Mouse (Mus musculus) testis, postnatal 10 days (tissue): ENCODE measurements around the gene Lce1b.
"Not testable (repeated sequence)": the region's sequence is repeated elsewhere in the genome, so short reads cannot be mapped to it uniquely, and the experiment has no call there.

ENCODE experiments used
- DNase-seq: peaks from one replicate; pipeline ENCODE4 v3.0.0; 2021; ENCODE audit warnings: low spot score

The Lce1b gene

DNA sequence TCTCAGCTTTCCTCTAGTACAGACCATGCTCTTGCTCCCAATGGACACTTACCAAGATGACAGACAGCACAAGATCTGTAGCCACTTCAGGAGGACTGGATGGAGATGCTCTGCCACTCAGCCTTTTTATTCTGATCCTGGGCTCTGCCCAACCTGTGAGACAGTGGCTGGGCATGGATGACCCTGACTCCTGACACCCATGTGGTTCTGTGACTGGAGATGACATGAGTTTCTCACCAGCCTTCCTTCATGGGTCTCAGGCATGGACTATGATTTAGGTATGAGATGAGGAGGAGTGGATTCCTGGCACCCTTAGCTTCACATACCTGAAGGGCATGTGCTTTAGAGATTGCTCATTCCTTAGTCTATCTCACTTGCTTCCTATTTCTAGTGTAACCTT, at the start of gene Lce1b:
TSS of gene Lce1b (minus strand) at position 101 of the 400 bp plus-strand sequence.
- no peak for DNase-seq

DNA sequence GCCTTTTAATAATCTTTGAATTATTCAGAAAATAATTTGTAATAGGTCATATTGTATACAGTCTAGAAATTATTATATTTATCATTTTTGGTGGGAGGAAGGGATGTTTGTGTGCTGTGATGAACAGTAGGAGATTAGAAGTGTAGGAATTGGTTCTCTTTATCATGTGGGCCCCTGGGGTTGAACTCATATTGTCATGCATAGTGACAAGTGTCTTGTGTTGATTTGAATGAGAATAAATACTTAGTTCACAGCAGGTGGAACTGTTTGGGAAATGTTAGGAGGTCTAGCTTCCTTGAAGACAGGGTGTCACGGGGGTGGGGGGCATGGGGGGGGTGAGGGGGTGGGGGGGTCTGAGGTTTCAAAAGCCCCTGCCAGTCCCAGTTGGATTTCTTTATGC, 37.9 kb upstream of the Lce1b start:
- DNase-seq, result no peak

DNA sequence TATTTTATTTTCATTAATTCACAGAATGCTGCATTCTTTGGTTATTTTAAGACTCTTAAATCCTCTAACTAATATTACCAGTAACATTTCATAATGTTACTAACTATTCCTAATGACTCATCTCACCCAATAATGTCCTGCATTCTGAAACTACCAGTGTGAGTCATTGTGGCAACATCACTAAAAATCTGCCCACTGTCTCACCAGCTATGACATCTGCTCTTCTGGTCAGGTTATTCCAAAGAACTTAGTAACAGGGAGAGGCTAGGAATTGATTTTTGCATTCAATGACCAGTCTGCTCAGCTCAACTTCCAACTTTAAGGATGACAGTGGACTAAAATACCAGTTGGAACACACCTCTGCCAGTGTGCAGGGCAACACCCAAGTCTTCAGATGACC, 35.0 kb upstream of the Lce1b start:
- no peak for DNase-seq

DNA sequence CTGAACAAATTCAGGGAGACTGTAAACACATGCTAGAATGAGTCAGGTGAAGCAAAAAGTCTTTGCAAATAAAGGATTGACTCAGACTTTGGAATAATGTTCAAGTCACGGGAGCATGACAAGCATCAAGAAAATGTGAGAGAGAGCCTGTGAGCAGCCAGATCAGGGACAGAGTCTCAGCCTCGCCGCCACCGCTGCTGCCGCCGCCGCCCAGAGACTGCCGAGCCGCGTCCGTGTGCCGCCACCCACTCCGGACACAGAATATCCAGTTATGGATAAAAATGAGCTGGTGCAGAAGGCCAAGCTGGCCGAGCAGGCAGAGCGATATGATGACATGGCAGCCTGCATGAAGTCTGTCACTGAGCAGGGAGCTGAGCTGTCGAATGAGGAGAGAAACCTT, 32.4 kb upstream of the Lce1b start:
- not testable (repeated sequence) for DNase-seq

DNA sequence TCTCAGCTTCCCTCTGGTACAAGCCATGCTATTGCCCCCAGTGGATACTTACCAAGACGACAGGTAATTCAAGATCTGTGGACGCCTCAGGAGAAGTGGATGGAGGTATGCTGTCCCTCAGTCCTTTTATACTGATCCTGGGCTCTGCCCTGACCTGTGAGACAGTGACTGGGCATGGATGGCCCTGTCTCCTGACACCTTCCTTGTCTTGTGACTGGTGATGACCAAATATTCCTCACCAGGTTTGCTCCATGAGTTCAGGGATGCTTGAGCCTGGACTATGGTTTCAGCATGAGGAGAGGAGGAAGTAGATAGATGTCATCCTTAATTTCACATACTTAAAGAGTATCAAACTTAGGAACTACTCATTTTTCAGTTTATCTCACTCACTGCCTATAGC, 30.4 kb upstream of the Lce1b start, which contains the start of gene Lce1d:
TSS of gene Lce1d (minus strand) at position 101 of the 400 bp plus-strand sequence.
- DNase-seq, result no peak

DNA sequence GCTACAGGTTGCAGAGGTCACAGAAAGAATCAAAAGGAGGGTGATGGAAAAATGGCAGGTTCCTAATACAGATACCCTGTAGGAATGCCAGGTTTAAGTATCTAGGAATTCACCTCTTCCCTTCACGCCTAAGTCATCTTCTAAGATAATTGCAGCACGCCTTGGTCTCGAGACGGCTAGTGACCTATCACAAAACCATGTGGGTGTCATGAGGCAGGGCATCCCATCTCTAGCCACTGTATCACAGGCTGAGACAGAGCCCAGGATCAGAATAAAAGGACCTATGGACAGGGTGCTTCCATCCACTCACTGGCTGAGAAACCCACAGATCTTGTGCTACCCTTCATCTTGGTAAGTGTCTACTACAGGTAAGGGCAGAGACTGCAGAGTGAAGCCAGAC, 22.2 kb upstream of the Lce1b start, which contains the start of gene Lce1c:
TSS of gene Lce1c (plus strand) at position 301 of the 400 bp plus-strand sequence.
- no peak for DNase-seq

DNA sequence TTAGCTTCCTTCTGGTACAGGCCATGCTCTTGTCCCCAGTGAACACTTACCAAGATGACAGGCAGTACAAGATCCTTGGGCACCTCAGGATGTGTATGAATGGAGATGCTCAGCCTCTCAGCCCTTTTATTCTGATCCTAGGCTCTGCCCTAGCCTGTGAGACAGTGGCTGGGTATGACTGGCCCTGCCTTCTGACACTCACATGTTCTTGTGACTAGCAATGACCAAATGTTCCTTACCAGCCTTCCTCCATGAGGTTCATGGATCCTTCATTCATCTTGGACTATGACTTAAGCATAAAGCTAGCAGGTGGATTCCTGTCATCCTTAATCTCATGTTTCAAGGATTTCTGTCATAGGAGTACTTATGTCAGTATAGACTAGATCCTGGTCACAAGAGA, 13.5 kb upstream of the Lce1b start, which contains the start of gene Lce1a2:
TSS of gene Lce1a2 (minus strand) at position 101 of the 400 bp plus-strand sequence.
- DNase-seq, result no peak

DNA sequence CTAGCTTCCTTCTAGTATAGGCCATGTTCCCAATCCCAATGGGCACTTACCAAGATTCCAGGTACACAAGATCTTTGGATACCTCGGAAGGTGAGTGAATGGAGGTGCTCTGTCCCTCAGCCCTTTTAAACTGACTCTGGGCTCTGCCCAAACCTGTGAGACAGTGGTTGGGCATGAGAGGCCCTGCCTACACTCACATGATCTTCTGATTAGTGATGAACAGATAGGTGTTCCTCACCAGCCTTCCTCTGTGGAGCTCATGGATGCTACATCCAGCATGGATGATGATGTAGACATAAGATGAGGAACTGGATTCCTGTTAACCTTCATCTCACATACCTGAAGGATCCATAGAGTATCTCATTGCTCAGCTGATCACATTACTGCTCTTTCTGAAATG, 8.5 kb downstream of the Lce1b start, which contains the start of gene Lce1a1:
TSS of gene Lce1a1 (minus strand) at position 101 of the 400 bp plus-strand sequence.
- no peak for DNase-seq

DNA sequence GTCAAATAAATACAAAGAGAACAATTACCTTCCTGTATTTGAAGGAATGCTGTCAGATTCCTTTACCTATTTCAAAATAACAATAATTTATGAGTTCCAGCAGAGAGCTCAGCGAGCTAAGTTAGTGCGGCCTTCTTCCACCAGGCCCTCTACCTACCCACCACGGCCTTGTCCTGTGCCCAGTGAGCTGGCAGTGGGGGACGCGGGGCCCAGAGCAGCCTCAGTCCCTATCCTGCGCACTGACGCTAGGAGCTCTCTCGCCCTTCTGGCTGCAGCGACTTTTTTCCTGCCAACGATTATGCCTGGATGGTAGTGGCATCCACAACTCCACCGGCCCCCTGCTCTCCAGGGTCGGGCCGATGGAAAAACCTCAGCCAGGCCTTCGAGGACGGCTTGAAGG, 16.9 kb downstream of the Lce1b start:
- no peak for DNase-seq

DNA sequence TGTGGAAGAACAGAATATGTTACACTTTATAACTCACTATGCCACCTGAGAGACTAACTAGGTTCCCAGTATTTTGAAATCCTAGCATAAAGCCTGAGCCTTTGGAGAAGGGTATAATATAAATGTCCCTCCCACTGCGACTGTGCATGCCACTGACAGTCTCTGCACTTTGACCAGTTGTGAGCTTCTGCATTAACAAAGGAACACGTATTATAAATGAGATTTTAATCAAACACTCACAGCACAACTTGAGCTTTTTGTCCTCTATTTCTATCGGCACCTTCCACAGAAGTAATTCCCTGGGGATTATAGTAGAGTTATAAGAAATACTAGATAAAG, 18.1 kb downstream of the Lce1b start:
- DNase-seq, result no peak

DNA sequence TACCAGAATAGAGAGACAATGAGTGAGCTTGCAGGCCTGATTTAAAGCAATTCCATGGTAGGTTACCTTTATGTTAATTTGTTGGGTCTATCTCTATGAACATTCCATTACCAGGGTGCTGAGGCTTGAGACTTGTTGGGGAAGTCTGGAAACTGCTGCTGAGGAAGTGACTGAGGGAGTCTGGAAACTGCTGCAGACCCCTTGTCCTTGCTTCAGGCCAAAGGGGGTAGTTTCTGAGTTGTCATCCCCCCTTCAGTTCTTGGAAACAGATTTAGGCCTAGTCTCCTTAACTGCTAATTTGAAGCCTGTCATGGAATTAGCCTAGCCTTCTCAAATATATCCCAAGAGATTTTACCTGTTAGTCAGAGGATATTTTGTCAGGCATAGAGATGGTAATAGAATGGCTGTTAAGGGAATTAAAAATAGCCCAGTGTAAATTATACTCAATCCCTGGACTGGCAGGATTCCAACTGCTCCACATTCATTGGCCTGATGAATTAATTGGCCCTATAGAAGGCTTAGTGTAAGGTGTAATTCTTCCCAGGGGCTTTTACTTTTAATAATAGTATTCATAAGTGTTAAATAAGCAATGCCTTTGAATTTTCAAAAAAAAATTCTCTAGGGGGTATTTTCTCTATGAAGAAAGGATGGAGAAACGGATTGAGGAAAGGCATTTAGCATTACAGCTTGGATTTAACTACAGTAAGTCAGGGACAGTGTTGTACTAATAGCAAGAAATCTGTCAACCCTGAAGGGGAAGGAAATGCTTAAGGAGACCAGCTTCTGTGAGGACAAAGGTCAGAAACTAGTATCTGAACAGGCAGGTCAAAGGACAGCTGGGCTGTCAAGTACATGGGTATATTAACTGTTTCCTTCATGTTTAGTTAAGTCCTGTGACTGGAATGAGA, 18.7 kb downstream of the Lce1b start:
- DNase-seq, result no peak

DNA sequence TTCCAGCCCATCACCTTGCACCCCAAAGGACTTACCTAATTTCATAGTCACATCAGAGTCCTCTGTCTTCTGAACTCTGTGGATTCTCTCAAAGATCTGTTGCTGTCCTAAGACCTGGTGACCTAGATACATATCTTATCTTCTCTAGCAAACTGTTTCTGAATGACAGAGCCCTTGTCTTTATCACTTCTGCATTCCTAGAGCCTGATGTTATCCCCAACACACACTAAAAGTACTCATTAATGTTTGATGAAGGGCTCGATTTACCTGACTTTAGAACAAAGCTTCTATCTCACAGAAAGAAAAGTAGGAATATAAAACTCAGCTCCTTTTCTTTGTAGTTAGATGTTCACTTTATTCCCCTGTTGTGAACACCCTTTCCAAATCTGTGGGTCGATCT, 35.2 kb downstream of the Lce1b start, which contains the start of gene Lce6a:
TSS of gene Lce6a (minus strand) at position 101 of the 400 bp plus-strand sequence.
- DNase-seq, result no peak

DNA sequence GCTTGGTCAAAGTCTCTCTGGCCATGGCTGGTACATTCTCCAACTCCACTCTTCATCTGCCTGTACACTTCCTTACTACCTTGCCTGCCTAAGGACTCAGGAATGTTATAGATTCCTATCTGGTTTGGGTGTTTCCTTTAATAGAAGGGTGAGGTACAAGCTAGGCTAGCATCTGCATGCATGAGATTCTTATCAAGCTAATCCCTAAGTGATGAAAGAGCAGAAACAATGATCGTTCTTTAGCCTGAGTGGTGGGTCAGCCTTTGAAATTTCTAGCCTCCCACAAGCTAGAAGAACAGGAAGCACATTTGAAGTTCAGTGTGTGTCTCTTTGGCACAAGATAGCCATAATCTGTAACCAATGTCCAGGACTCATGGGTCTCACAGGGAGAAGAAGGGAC, 46.9 kb downstream of the Lce1b start:
- DNase-seq, result no peak

DNA sequence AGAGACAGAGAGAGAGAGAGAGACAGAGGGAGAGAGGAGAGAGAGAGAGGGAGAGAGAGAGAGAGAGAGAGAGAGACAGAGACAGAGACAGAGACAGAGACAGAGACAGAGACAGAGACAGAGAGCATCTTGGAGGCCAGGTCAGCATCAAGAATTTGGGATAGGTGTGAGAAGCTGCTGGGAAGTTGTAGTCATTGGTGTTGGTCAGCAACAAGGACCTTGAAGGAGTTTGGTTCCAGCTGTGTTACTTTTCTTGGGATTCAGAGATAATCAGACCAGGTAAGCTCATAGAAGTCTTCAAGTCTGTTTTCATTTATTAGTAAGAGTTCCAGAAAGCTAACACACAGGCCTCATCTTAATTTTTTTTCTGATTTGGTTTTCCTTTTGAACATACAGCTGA, 49.3 kb downstream of the Lce1b start, which contains the start of gene 2210017I01Rik:
TSS of gene 2210017I01Rik (minus strand) at position 101 of the 400 bp plus-strand sequence.
- DNase-seq, result no peak
